Mouse (Mus musculus): ENCODE results near the gene Kcnh7. TPM values are rescaled to one million over a fixed set of nuclear protein-coding genes. Genes with fewer than 3 reads are reported as not detected.

Gene Kcnh7
- 0.10 and 0.16 TPM in 2 replicates for polyA plus RNA-seq (2015; fragmentation: Nextera tagmentation; extraction: Ambion mirVana)

DNA sequence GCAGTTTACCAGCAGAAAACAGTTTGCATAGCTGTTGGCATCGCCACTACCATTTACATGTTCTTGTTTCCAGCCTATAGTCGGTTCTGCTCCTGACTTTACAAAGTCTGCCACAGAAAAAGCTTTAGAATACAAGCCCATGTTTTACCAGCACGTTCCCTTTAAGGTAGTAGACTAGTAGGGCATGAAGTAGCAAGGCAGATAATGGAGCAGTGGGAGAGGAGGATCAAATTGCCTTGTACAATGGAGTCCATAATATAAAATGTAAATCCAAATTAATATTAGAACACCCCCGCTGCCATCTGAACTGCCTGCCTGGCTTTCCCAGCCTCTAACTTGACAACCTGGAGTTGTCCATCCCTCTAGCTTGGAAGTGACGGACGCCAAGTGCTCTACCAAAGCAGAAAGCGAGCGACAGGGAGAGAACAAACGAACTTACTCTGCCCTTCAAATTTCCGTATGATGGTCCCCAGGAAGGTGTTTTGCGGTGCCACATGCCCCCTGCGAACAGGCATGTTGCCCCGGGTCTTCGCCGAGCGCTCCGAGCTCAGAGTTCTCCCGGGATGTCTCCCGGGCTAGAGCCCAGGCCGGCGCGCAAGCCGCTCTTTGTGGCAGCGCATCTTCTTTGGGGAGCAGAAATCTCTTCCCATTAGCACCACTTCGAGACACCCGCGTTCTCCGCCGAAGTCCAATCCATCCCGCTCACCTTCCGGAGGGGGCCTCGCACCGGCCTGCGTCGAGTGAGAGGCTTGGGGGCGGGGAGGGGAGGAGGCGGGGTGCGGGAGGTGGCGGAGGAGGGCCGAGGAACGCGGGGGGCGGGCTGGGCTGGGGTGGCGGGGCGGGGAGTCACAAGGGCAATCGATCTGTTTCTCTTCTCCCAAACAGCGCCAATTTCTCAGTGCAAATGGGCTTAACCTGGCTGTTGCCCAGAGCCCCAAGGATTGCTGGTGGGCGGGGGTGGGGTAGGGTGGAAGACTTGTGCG, at the start of gene Kcnh7:
Kcnh7 (minus strand) TSS at position 725 of the 983 bp plus-strand sequence.
- peak; percentile 15 for DNase-seq (ENCODE audit: low spot score)

DNA sequence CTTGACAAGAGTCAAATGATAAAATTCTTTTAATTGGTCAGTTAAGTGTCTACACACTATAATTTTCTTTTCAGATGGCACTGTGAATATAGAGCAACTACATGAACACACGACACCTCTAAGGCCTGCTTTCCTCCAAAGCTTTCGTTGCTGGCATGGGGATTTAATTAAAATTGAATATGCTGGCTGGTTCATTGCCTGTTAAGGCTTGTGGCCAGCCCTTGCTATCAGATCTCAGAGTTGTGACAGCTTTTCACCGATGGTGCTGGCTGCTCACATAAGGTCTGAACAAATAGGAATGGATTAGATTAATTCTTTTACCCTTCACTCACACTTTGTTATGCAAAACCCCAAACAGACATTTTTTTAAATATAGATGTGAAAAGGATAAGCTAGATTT, 23.3 kb upstream of the Kcnh7 start:
- Histone ChIP-seq H3K9ac (ENCODE audit: low read length) (no peak overlapping the region), H3K4me2 (replicated peaks; ENCODE audit: low read depth) (no peak overlapping the region), H3K4me1 (replicated peaks; ENCODE audit: control insufficient read depth, insufficient read depth) (no peaks in the 10 kb centered on the region), H3K27me3 (ENCODE audit: control insufficient read depth, insufficient read depth, low read length) (no peaks in the 10 kb centered on the region), H3K36me3 (ENCODE audit: control insufficient read depth, insufficient read depth, low read length) (no peaks in the 10 kb centered on the region), H3K4me3 (ENCODE audit: low read depth, low read length) (no peak overlapping the region), H3K27ac (replicated peaks) (no peak overlapping the region), H3K9me3 (ENCODE audit: control insufficient read depth, low read length) (no peaks in the 10 kb centered on the region)
- WGBS: 60% methylated on average over 3 of the region's 3 CpGs
- no peak for DNase-seq (ENCODE audit: low spot score)
- TF ChIP-seq EP300 (optimal IDR thresholded peaks at IDR 0.05): no peak
- no peak for TF ChIP-seq CTCF (IDR thresholded peaks at IDR 0.05; ENCODE audit: low read depth)
- no peak for ATAC-seq (ENCODE audit: low FRiP score, low TSS enrichment)

More for the DNA sequence above, at the start of gene Kcnh7:
- H3K4me1 ChIP-seq (replicated peaks; ENCODE audit: control insufficient read depth, insufficient read depth): 0 out of 2 replicates have a peak, but pooled peaks cover 3% of the 10 kb centered on the region
- H3K36me3 ChIP-seq (ENCODE audit: control insufficient read depth, insufficient read depth, low read length): no peaks in the 10 kb centered on the region
- no peaks in the 10 kb centered on the region for H3K27me3 ChIP-seq (ENCODE audit: control insufficient read depth, insufficient read depth, low read length)
- peak within 1 kb of the TSS; percentile 24 for H3K4me3 ChIP-seq (ENCODE audit: low read depth, low read length)
- WGBS: 1% methylated on average over 46 of the region's 49 CpGs
- no peak for ATAC-seq (ENCODE audit: low FRiP score, low TSS enrichment)
- no peak for TF ChIP-seq CTCF (IDR thresholded peaks at IDR 0.05; ENCODE audit: low read depth)
- TF ChIP-seq EP300 (optimal IDR thresholded peaks at IDR 0.05): no peak
- H3K27ac ChIP-seq (replicated peaks): no peak within 1 kb of the TSS
- H3K9ac ChIP-seq (ENCODE audit: low read length): no peak within 1 kb of the TSS
- H3K9me3 ChIP-seq (ENCODE audit: control insufficient read depth, low read length): no peaks in the 10 kb centered on the region
- H3K4me2 ChIP-seq (replicated peaks; ENCODE audit: low read depth): peak within 1 kb of the TSS; percentile 53

DNA sequence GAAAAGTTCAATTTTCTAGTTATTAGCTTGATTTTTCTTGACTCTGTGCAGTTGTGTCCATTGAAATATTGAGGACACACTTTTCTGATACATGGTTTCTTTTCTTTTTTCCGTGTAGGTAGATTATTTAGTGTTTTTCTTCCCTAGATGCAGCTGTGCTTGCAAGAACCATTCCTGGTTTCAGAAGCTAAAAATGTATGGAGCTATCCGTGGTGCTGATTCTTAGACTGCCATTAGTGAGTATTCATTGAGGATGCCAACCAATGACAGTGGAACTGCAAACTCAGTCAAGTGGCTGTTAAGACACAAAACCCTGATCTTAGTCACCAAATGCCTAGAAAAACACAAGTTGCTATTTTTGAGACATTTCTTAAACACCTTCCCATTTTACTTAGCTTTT, 1.9 kb upstream of the Kcnh7 start:
- Histone ChIP-seq H3K4me3 (ENCODE audit: low read depth, low read length) (no peak overlapping the region), H3K27me3 (ENCODE audit: control insufficient read depth, insufficient read depth, low read length) (no peaks in the 10 kb centered on the region), H3K27ac (replicated peaks) (no peak overlapping the region), H3K36me3 (ENCODE audit: control insufficient read depth, insufficient read depth, low read length) (no peaks in the 10 kb centered on the region), H3K4me1 (replicated peaks; ENCODE audit: control insufficient read depth, insufficient read depth) (0 out of 2 replicates have a peak, but pooled peaks cover 3% of the 10 kb centered on the region), H3K9ac (ENCODE audit: low read length) (no peak overlapping the region), H3K9me3 (ENCODE audit: control insufficient read depth, low read length) (no peaks in the 10 kb centered on the region), H3K4me2 (replicated peaks; ENCODE audit: low read depth) (no peak overlapping the region)
- ATAC-seq (ENCODE audit: low FRiP score, low TSS enrichment): no peak
- DNase-seq (ENCODE audit: low spot score): no peak
- WGBS: 1% methylated on average over 2 of the region's 2 CpGs
- TF ChIP-seq EP300 (optimal IDR thresholded peaks at IDR 0.05): no peak
- no peak for TF ChIP-seq CTCF (IDR thresholded peaks at IDR 0.05; ENCODE audit: low read depth)

GRCm38 (mm10) chr2:63184551-63185430, 704 bp upstream of the Kcnh7 start:
- Histone ChIP-seq H3K4me1 (replicated peaks; ENCODE audit: control insufficient read depth, insufficient read depth) (0 out of 2 replicates have a peak, but pooled peaks cover 3% of the 10 kb centered on the region), H3K9ac (ENCODE audit: low read length) (no peak overlapping the region), H3K4me2 (replicated peaks; ENCODE audit: low read depth) (peak overlapping the region; percentile 53), H3K27ac (replicated peaks) (no peak overlapping the region), H3K36me3 (ENCODE audit: control insufficient read depth, insufficient read depth, low read length) (no peaks in the 10 kb centered on the region), H3K9me3 (ENCODE audit: control insufficient read depth, low read length) (no peaks in the 10 kb centered on the region), H3K27me3 (ENCODE audit: control insufficient read depth, insufficient read depth, low read length) (no peaks in the 10 kb centered on the region), H3K4me3 (ENCODE audit: low read depth, low read length) (0 out of 2 replicates have a peak overlapping the region, but pooled peaks have one; percentile 24)
- ATAC-seq (ENCODE audit: low FRiP score, low TSS enrichment): no peak
- 2% methylated on average over 15 of the region's 15 CpGs for WGBS
- TF ChIP-seq CTCF (IDR thresholded peaks at IDR 0.05; ENCODE audit: low read depth): no peak
- no peak for TF ChIP-seq EP300 (optimal IDR thresholded peaks at IDR 0.05)
- DNase-seq (ENCODE audit: low spot score): no peak

DNA sequence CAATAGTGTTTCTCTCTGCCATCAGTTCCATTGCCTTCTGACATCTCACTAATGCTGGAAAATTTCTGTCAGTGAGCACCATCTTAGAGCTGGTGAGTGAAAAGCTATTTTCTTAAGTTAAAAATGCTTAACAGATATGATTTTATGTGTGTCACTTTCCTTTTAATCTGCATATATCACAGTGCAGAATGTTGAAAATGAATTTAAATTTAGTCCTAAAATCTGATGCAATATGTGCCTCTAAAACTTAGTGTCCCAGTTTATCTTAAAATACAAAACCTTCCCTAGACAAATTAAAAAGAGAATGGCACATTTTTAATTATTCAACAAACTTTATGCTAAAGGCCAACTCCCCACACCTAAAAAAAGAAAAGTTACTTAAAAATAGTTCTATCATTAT, 30.4 kb downstream of the Kcnh7 start:
- Histone ChIP-seq H3K36me3 (ENCODE audit: control insufficient read depth, insufficient read depth, low read length) (no peaks in the 10 kb centered on the region), H3K27me3 (ENCODE audit: control insufficient read depth, insufficient read depth, low read length) (no peaks in the 10 kb centered on the region), H3K4me3 (ENCODE audit: low read depth, low read length) (no peak overlapping the region), H3K4me2 (replicated peaks; ENCODE audit: low read depth) (no peak overlapping the region), H3K27ac (replicated peaks) (no peak overlapping the region), H3K9me3 (ENCODE audit: control insufficient read depth, low read length) (no peaks in the 10 kb centered on the region), H3K4me1 (replicated peaks; ENCODE audit: control insufficient read depth, insufficient read depth) (no peaks in the 10 kb centered on the region), H3K9ac (ENCODE audit: low read length) (no peak overlapping the region)
- DNase-seq (ENCODE audit: low spot score) (no peak), ATAC-seq (ENCODE audit: low FRiP score, low TSS enrichment) (no peak)
- TF ChIP-seq CTCF (IDR thresholded peaks at IDR 0.05; ENCODE audit: low read depth) (no peak), EP300 (optimal IDR thresholded peaks at IDR 0.05) (no peak)

Measured in stomach, postnatal 0 days (tissue).